Mouse (Mus musculus) T-helper 17 cell (primary cell): ENCODE measurements around the gene Dcp1b.

Experiments
- in situ Hi-C, 2 experiments: fragments of 300-600 bp; cut with MboI, MseI; formaldehyde crosslinking; loops; 1 replicate in 1 of 2; 2 replicates in 1 of 2; pipeline ENCODE4 v1.15.1; 2025; ENCODE audit warnings: high pct_unique_total_duplicates in 2 of 2

Gene Dcp1b

DNA sequence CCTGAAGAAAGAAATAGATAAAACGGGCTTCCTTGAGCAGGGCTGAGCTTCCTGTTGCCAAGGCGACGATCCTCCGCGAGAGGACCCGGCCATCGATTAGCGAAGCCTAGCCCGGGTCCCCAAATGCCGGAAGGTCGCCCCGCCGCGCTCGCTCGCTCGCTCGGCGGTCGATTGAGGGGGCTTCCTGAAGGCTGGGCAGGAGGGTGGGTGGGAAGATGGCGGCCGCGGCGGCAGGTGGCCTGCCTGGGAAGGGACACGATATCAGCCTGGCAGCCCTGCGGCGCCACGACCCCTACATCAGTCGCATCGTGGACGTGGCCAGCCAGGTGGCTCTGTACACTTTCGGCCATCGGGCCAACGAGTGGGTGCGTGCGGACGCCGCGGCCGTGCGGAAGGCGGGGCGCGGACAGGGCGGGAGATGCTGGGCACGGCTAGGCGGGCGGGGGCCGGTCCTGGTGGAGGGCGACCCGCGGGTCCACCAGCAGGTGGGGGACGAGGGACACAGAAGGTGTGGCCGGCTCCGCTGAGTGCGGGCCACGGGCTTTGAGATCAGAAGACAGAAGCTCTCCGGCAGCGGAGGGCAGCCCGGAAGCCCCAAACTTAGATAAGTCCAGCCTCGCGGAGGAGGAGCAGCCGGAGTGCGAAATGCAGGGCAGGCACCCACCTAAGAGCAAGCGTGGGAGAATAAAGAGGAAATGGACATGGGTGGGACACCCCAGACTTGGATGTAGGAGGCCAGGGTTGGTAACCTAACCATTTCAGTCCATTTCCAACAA, at the start of gene Dcp1b:
Gene Dcp1b, plus strand, starts transcription at position 176 of the 776 bp plus-strand sequence.
- in situ Hi-C loops = loop anchor here in 1 of 2 experiments (5.0 kb wide), 1 partner anchor 758 kb away; the partner anchor contains the start of gene Bms1

DNA sequence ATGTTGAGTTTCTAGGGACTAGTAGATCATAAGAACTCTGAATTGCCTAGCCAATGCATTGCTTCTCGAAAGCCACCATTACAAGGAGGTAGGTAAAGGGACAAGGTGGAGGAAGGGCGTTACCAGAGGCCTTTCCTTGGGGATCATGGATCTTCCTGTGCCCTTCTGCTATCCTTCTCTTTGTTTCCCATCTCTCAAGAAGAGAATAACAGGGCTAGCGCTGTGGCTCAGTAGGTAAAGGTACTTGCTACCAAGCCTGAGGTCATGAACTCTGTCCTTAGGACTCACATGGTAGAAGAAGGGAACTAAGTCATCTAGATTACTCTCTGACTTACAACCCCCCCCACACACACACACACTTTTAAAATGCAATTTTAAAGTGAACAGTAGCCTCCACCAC, 48.1 kb upstream of the Dcp1b start:
- in situ Hi-C loops = loop anchor here in 1 of 2 experiments (25.0 kb wide), 1 partner anchor 490 kb away; no protein-coding TSS in a partner anchor

DNA sequence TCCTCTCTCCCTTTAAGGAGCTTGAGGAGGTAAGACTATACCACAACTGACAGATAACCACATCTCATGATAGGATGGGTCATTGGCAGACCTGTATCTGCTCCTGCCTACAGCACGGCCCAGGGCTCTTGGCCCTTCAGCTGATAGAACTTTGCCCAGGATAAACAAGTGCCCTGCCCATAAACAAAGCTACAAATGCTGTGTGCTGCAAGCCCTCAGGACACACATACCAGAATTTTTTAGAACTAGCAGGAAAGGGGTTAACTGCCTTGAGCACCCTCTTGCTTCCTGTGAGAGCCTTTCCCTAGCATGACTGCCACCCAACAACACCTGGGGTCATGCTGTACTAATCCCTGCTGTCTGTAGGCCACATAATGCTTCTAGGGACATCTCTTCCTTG, 47.0 kb upstream of the Dcp1b start:
- in situ Hi-C loops = loop anchor here in 1 of 2 experiments (25.0 kb wide), 1 partner anchor 491 kb away; no protein-coding TSS in a partner anchor

- in situ Hi-C loops = loop anchor here in 1 of 2 experiments (25.0 kb wide), 1 partner anchor 491 kb away; no protein-coding TSS in a partner anchor
Observed at GRCm38 (mm10) chr6:119128521-119128920, 46.5 kb upstream of the Dcp1b start.

- in situ Hi-C loops = loop anchor here in 1 of 2 experiments (25.0 kb wide), 1 partner anchor 492 kb away; no protein-coding TSS in a partner anchor
Observed at GRCm38 (mm10) chr6:119129664-119130063, 45.4 kb upstream of the Dcp1b start.

- in situ Hi-C loops = loop anchor here in 1 of 2 experiments (25.0 kb wide), 1 partner anchor 495 kb away; no protein-coding TSS in a partner anchor
Observed at GRCm38 (mm10) chr6:119132111-119132735, 42.8 kb upstream of the Dcp1b start.

DNA sequence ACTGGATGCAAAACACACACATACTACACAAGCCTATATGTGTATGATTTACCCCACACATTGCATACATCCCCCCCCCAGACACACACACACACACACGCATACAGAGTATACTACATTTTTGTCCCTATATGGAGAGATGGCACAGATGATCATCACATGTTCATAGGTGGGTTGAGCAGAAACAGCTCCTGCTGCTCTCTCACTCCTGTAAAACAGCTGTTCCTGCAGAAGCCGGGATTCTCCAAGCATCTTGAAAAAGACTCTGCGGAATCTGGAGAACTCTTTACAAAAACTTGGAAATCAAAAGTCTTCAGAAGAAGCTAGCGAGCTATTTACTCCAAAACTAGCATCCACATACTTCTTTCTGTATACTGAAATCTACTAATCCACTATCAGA, 42.2 kb upstream of the Dcp1b start:
- in situ Hi-C loops = loop anchor here in 1 of 2 experiments (25.0 kb wide), 1 partner anchor 496 kb away; no protein-coding TSS in a partner anchor

DNA sequence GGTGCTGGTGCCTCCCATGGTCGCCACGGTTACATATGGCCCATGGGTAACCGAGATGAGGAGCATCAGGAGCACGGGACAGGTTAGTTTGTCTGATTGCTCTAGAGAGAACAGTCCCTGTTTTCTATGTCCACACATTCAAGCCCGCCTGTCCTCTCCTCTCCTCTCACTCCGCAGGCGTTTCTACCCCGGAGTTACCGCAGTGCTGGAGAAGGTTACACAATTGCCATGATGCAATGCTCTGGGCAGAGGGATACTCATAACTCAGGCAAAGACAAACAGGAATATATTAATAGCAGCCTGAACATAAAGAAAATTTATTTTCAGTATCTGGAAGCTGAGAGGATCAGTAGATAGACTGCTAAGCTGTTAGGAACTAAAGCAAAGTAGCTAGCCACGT, 37.3 kb upstream of the Dcp1b start:
- in situ Hi-C loops = loop anchor here in 1 of 2 experiments (25.0 kb wide), 1 partner anchor 500 kb away; no protein-coding TSS in a partner anchor

GRCm38 (mm10) chr6:119139561-119139960, 35.5 kb upstream of the Dcp1b start:
- in situ Hi-C loops = loop anchor here in 1 of 2 experiments (25.0 kb wide), 1 partner anchor 502 kb away; no protein-coding TSS in a partner anchor

DNA sequence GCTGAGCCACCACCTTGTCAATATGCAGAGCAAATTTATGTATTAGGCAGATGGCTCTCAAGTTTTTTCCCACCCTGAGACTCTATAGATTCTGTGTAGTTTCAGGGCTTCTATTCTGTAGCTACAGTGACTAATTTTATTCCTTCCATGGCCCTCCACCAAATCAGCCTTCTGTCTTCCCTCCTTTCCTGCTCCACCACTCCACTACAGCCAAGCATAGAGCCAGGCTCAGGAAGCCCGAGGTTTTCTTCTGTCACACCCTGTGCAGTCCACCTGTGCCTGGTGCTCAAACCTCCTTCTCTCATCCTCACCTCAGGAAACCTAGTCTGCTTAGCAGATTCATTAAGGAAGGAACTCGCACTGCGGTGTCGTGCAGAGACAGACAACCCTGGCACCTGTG, 29.9 kb upstream of the Dcp1b start:
- in situ Hi-C loops = loop anchor here in 1 of 2 experiments (25.0 kb wide), 1 partner anchor 508 kb away; no protein-coding TSS in a partner anchor

GRCm38 (mm10) chr6:119165677-119166076, 9.4 kb upstream of the Dcp1b start:
- in situ Hi-C loops = no loop called here

GRCm38 (mm10) chr6:119174307-119175074, 562 bp upstream of the Dcp1b start:
- in situ Hi-C loops = loop anchor here in 1 of 2 experiments (5.0 kb wide), 1 partner anchor 757 kb away; the partner anchor contains the start of gene Bms1

DNA sequence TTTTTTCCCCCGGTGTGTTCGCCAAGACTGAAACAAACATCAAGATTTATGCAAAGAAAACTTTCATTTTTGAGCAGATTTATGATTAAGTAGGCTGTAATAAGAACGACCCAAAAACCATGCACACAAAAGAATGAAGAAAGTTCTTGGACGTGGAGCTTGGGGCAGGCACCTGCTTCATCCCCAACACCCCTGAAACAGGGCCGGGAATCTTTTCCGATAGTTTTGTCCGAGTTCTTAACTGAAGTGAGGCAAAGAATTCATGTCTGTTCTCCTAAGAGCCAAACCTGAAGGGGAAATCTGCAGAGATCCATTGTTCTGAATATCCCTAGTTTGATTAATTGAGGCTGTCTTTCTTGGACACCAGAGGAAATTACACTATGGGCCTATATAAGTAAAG, 1.1 kb downstream of the Dcp1b start:
- in situ Hi-C loops = loop anchor here in 1 of 2 experiments (5.0 kb wide), 1 partner anchor 759 kb away; the partner anchor contains the start of gene Bms1

- in situ Hi-C loops = loop anchor here in 1 of 2 experiments (5.0 kb wide), 1 partner anchor 760 kb away; the partner anchor contains the start of gene Bms1
Observed at GRCm38 (mm10) chr6:119177101-119177500, 2.0 kb downstream of the Dcp1b start.

GRCm38 (mm10) chr6:119180188-119180587, 5.1 kb downstream of the Dcp1b start:
- in situ Hi-C loops = no loop called here

DNA sequence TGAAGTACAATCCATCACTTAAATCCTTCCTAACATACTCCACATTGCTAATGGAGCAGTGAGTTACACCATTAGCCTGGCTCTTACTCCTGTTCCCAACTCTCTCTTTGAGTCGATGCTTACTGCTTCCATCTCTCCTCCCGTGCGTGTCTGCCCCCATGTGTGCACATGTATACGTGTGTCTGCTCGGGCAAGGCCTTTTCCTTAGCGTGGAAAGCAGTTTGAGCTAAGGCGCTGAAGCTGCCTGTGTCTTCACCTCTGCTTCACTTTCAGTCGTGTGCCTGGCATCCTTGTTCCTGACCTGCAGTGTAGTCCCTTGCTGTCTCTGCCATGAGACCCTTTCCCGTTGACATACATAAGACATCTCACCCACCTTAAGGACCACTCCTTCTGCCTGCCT, 7.2 kb downstream of the Dcp1b start:
- in situ Hi-C loops = no loop called here

GRCm38 (mm10) chr6:119183781-119184180, 8.7 kb downstream of the Dcp1b start:
- in situ Hi-C loops = no loop called here

DNA sequence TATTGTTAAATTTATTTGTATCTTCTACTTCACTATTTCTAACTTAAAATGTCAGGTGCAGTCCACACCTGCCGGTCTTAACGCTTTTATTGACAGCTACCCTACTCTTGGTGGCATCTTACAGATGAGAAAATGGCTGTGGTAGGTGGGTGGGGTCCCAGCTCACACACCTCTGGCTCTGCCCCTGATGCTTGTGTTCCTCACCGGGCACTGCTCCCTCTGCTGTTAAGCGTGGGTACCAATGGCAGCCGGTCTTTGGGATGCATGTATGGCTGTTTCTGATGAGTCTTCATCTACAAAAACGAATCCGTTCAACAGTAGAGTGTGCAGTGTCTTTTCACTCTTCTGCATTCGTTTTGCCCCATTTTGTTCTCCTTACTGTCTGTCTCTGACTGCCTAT, 11.6 kb downstream of the Dcp1b start:
- in situ Hi-C loops = no loop called here

GRCm38 (mm10) chr6:119187631-119188030, 12.6 kb downstream of the Dcp1b start:
- in situ Hi-C loops = no loop called here

DNA sequence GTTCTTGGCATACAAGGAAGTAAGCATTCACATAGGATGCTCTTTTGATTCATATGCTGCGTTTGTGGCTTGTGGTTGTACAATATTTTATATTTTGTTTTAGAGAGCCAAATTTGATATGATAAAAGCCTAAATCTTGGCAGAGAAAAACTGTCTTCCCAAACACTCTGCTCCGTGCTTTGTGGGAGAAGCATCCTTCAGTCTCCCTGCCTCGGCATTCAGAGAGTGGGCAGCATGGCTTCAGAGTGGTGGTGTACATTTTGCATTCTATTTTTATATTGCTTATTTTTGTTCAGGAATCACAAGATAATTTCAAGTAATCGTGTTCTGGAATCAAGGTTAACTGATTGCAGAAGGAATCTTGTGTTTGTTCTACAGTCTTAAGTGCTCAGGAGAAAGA, 16.4 kb downstream of the Dcp1b start:
- in situ Hi-C loops = no loop called here

GRCm38 (mm10) chr6:119193571-119194154, 18.6 kb downstream of the Dcp1b start:
- in situ Hi-C loops = no loop called here
